Mouse (Mus musculus): ENCODE data around the gene Brd3. TPM values are rescaled to one million over a fixed set of nuclear protein-coding genes. Genes with fewer than 3 reads are reported as not detected.
A peak's percentile ranks its signal among the peaks of the same experiment; 100 is the strongest.
"Not testable (repeated sequence)": the region's sequence is repeated elsewhere in the genome, so short reads cannot be mapped to it uniquely, and the experiment has no call there.

Brd3 gene
- 99.5 and 116 TPM in 2 replicates for polyA plus RNA-seq (2014; fragmentation: Nextera tagmentation; extraction: Ambion mirVana)

GRCm38 (mm10) chr2:27507562-27507961 is at the start of gene Brd3:
TSS of gene Brd3 (minus strand) at chr2:27507662.
- Histone ChIP-seq H3K9me3 (replicated peaks; ENCODE audit: control insufficient read depth, low read length) (no peaks in the 10 kb centered on the region), H3K27ac (ENCODE audit: low read depth, low read length) (no peak within 1 kb of the TSS), H3K27me3 (ENCODE audit: control insufficient read depth, insufficient read depth, low read length) (no peaks in the 10 kb centered on the region), H3K36me3 (ENCODE audit: control insufficient read depth, insufficient read depth, low read length) (no peaks in the 10 kb centered on the region), H3K4me2 (no peak within 1 kb of the TSS), H3K4me3 (ENCODE audit: low read depth, low read length) (no peak within 1 kb of the TSS), H3K4me1 (ENCODE audit: control insufficient read depth, insufficient read depth, low read length) (peaks cover 25% of the 10 kb centered on the region), H3K9ac (ENCODE audit: low read depth, low read length) (0 out of 2 replicates have a peak within 1 kb of the TSS, but pooled peaks have one; percentile 43)
- no peak for ATAC-seq (replicated peaks; ENCODE audit: insufficient number of reproducible peaks, low FRiP score, low TSS enrichment)
- WGBS (ENCODE audit: insufficient replicate concordance): 66% methylated on average over 4 of the region's 4 CpGs

GRCm38 (mm10) chr2:27556921-27557320 is 49.5 kb upstream of the Brd3 start:
- H3K9me3 ChIP-seq (replicated peaks; ENCODE audit: control insufficient read depth, low read length): no peaks in the 10 kb centered on the region
- WGBS (ENCODE audit: insufficient replicate concordance): 81% methylated on average over 6 of the region's 6 CpGs
- H3K4me3 ChIP-seq (ENCODE audit: low read depth, low read length): no peak overlapping the region
- 0 out of 2 replicates have a peak, but pooled peaks cover 2% of the 10 kb centered on the region for H3K4me1 ChIP-seq (ENCODE audit: control insufficient read depth, insufficient read depth, low read length)
- no peak overlapping the region for H3K27ac ChIP-seq (ENCODE audit: low read depth, low read length)
- no peaks in the 10 kb centered on the region for H3K36me3 ChIP-seq (ENCODE audit: control insufficient read depth, insufficient read depth, low read length)
- no peak for ATAC-seq (replicated peaks; ENCODE audit: insufficient number of reproducible peaks, low FRiP score, low TSS enrichment)
- H3K9ac ChIP-seq (ENCODE audit: low read depth, low read length): no peak overlapping the region
- H3K4me2 ChIP-seq: no peak overlapping the region
- H3K27me3 ChIP-seq (ENCODE audit: control insufficient read depth, insufficient read depth, low read length): peaks cover 26% of the 10 kb centered on the region

- ATAC-seq (replicated peaks; ENCODE audit: insufficient number of reproducible peaks, low FRiP score, low TSS enrichment): no peak
- H3K27ac ChIP-seq (ENCODE audit: low read depth, low read length): no peak overlapping the region
Measured at GRCm38 (mm10) chr2:27554308-27554707, 46.8 kb upstream of the Brd3 start.

GRCm38 (mm10) chr2:27552620-27553287 is 45.3 kb upstream of the Brd3 start:
- Histone ChIP-seq H3K36me3 (ENCODE audit: control insufficient read depth, insufficient read depth, low read length) (no peaks in the 10 kb centered on the region), H3K27ac (ENCODE audit: low read depth, low read length) (no peak overlapping the region), H3K9ac (ENCODE audit: low read depth, low read length) (no peak overlapping the region), H3K4me1 (ENCODE audit: control insufficient read depth, insufficient read depth, low read length) (0 out of 2 replicates have a peak, but pooled peaks cover 2% of the 10 kb centered on the region), H3K4me2 (no peak overlapping the region), H3K27me3 (ENCODE audit: control insufficient read depth, insufficient read depth, low read length) (peaks cover 18% of the 10 kb centered on the region), H3K9me3 (replicated peaks; ENCODE audit: control insufficient read depth, low read length) (no peaks in the 10 kb centered on the region), H3K4me3 (ENCODE audit: low read depth, low read length) (no peak overlapping the region)
- no peak for ATAC-seq (replicated peaks; ENCODE audit: insufficient number of reproducible peaks, low FRiP score, low TSS enrichment)
- WGBS (ENCODE audit: insufficient replicate concordance): 19% methylated on average over 7 of the region's 7 CpGs

More at GRCm38 (mm10) chr2:27554308-27554707, 46.8 kb upstream of the Brd3 start:
- H3K4me2 ChIP-seq: no peak overlapping the region
- no peaks in the 10 kb centered on the region for H3K9me3 ChIP-seq (replicated peaks; ENCODE audit: control insufficient read depth, low read length)
- H3K4me1 ChIP-seq (ENCODE audit: control insufficient read depth, insufficient read depth, low read length): 0 out of 2 replicates have a peak, but pooled peaks cover 2% of the 10 kb centered on the region
- peaks cover 18% of the 10 kb centered on the region for H3K27me3 ChIP-seq (ENCODE audit: control insufficient read depth, insufficient read depth, low read length)
- WGBS (ENCODE audit: insufficient replicate concordance): 67% methylated on average over 9 of the region's 9 CpGs
- no peak overlapping the region for H3K9ac ChIP-seq (ENCODE audit: low read depth, low read length)
- H3K4me3 ChIP-seq (ENCODE audit: low read depth, low read length): no peak overlapping the region
- no peaks in the 10 kb centered on the region for H3K36me3 ChIP-seq (ENCODE audit: control insufficient read depth, insufficient read depth, low read length)

GRCm38 (mm10) chr2:27548664-27549369 is 41.4 kb upstream of the Brd3 start:
- no peaks in the 10 kb centered on the region for H3K27me3 ChIP-seq (ENCODE audit: control insufficient read depth, insufficient read depth, low read length)
- no peak overlapping the region for H3K4me2 ChIP-seq
- no peak overlapping the region for H3K27ac ChIP-seq (ENCODE audit: low read depth, low read length)
- no peak overlapping the region for H3K9ac ChIP-seq (ENCODE audit: low read depth, low read length)
- no peak for ATAC-seq (replicated peaks; ENCODE audit: insufficient number of reproducible peaks, low FRiP score, low TSS enrichment)
- H3K9me3 ChIP-seq (replicated peaks; ENCODE audit: control insufficient read depth, low read length): no peaks in the 10 kb centered on the region
- 84% methylated on average over 1 of the region's 1 CpGs for WGBS (ENCODE audit: insufficient replicate concordance)
- no peaks in the 10 kb centered on the region for H3K36me3 ChIP-seq (ENCODE audit: control insufficient read depth, insufficient read depth, low read length)
- no peak overlapping the region for H3K4me3 ChIP-seq (ENCODE audit: low read depth, low read length)
- no peaks in the 10 kb centered on the region for H3K4me1 ChIP-seq (ENCODE audit: control insufficient read depth, insufficient read depth, low read length)

- ATAC-seq (replicated peaks; ENCODE audit: insufficient number of reproducible peaks, low FRiP score, low TSS enrichment): no peak
- WGBS (ENCODE audit: insufficient replicate concordance): 90% methylated on average over 2 of the region's 2 CpGs
- no peak overlapping the region for H3K4me2 ChIP-seq
- H3K27me3 ChIP-seq (ENCODE audit: control insufficient read depth, insufficient read depth, low read length): no peaks in the 10 kb centered on the region
- no peaks in the 10 kb centered on the region for H3K36me3 ChIP-seq (ENCODE audit: control insufficient read depth, insufficient read depth, low read length)
- H3K4me3 ChIP-seq (ENCODE audit: low read depth, low read length): no peak overlapping the region
- H3K4me1 ChIP-seq (ENCODE audit: control insufficient read depth, insufficient read depth, low read length): no peaks in the 10 kb centered on the region
- no peak overlapping the region for H3K9ac ChIP-seq (ENCODE audit: low read depth, low read length)
- no peak overlapping the region for H3K27ac ChIP-seq (ENCODE audit: low read depth, low read length)
- no peaks in the 10 kb centered on the region for H3K9me3 ChIP-seq (replicated peaks; ENCODE audit: control insufficient read depth, low read length)
Measured at GRCm38 (mm10) chr2:27547986-27548385, 40.5 kb upstream of the Brd3 start.

GRCm38 (mm10) chr2:27547326-27547725 is 39.9 kb upstream of the Brd3 start:
- Histone ChIP-seq H3K9ac (ENCODE audit: low read depth, low read length) (no peak overlapping the region), H3K36me3 (ENCODE audit: control insufficient read depth, insufficient read depth, low read length) (no peaks in the 10 kb centered on the region), H3K4me2 (no peak overlapping the region), H3K27ac (ENCODE audit: low read depth, low read length) (no peak overlapping the region), H3K4me1 (ENCODE audit: control insufficient read depth, insufficient read depth, low read length) (no peaks in the 10 kb centered on the region), H3K27me3 (ENCODE audit: control insufficient read depth, insufficient read depth, low read length) (no peaks in the 10 kb centered on the region), H3K9me3 (replicated peaks; ENCODE audit: control insufficient read depth, low read length) (no peaks in the 10 kb centered on the region), H3K4me3 (ENCODE audit: low read depth, low read length) (no peak overlapping the region)
- no peak for ATAC-seq (replicated peaks; ENCODE audit: insufficient number of reproducible peaks, low FRiP score, low TSS enrichment)
- WGBS (ENCODE audit: insufficient replicate concordance): 50% methylated on average over 1 of the region's 1 CpGs

GRCm38 (mm10) chr2:27546041-27546440 is 38.6 kb upstream of the Brd3 start:
- H3K27ac ChIP-seq (ENCODE audit: low read depth, low read length); H3K4me3 ChIP-seq (ENCODE audit: low read depth, low read length); H3K9me3 ChIP-seq (replicated peaks; ENCODE audit: control insufficient read depth, low read length); H3K4me1 ChIP-seq (ENCODE audit: control insufficient read depth, insufficient read depth, low read length); ATAC-seq (replicated peaks; ENCODE audit: insufficient number of reproducible peaks, low FRiP score, low TSS enrichment); H3K27me3 ChIP-seq (ENCODE audit: control insufficient read depth, insufficient read depth, low read length); H3K9ac ChIP-seq (ENCODE audit: low read depth, low read length); H3K4me2 ChIP-seq; H3K36me3 ChIP-seq (ENCODE audit: control insufficient read depth, insufficient read depth, low read length): not testable (repeated sequence)
- 90% methylated on average over 8 of the region's 8 CpGs for WGBS (ENCODE audit: insufficient replicate concordance)
